Mouse (Mus musculus): ENCODE data around the gene Spen. TPM values are rescaled to one million over a fixed set of nuclear protein-coding genes. Genes with fewer than 3 reads are reported as not detected.

The Spen gene
- polyA plus RNA-seq, 1 experiment: 63.4 TPM

- no peak for TF ChIP-seq CTCF (IDR thresholded peaks at IDR 0.05; ENCODE audit: borderline replicate concordance, control insufficient read depth, extremely low read depth, insufficient read depth, low read length, poor library complexity)
- no peak for TF ChIP-seq POLR2A (IDR thresholded peaks at IDR 0.05; ENCODE audit: control insufficient read depth, extremely low read depth, insufficient read depth, low read length, poor library complexity)
- no peak for DNase-seq
- Histone ChIP-seq H3K27me3 (ENCODE audit: control insufficient read depth, insufficient read depth, low read length) (no peaks in the 10 kb centered on the region), H3K4me3 (ENCODE audit: control insufficient read depth, insufficient read depth, low read length) (no peak overlapping the region), H3K4me1 (replicated peaks; ENCODE audit: control insufficient read depth, insufficient read depth, low read length) (no peaks in the 10 kb centered on the region), H3K27ac (ENCODE audit: control insufficient read depth, insufficient read depth, low read length) (no peak overlapping the region), H3K36me3 (ENCODE audit: control insufficient read depth, insufficient read depth, low read length) (peaks cover 71% of the 10 kb centered on the region)
- WGBS: 95% methylated on average over 11 of the region's 11 CpGs
These were observed 50.8 kb downstream of the Spen start for GRCm38 (mm10) chr4:141487581-141487980.

GRCm38 (mm10) chr4:141484071-141484470, 54.3 kb downstream of the Spen start:
- 93% methylated on average over 11 of the region's 11 CpGs for WGBS
- no peak for DNase-seq
- H3K4me1 ChIP-seq (replicated peaks; ENCODE audit: control insufficient read depth, insufficient read depth, low read length): no peaks in the 10 kb centered on the region
- H3K27me3 ChIP-seq (ENCODE audit: control insufficient read depth, insufficient read depth, low read length): no peaks in the 10 kb centered on the region
- TF ChIP-seq POLR2A (IDR thresholded peaks at IDR 0.05; ENCODE audit: control insufficient read depth, extremely low read depth, insufficient read depth, low read length, poor library complexity) (no peak), CTCF (IDR thresholded peaks at IDR 0.05; ENCODE audit: borderline replicate concordance, control insufficient read depth, extremely low read depth, insufficient read depth, low read length, poor library complexity) (no peak)
- peaks cover 67% of the 10 kb centered on the region for H3K36me3 ChIP-seq (ENCODE audit: control insufficient read depth, insufficient read depth, low read length)
- no peak overlapping the region for H3K27ac ChIP-seq (ENCODE audit: control insufficient read depth, insufficient read depth, low read length)
- H3K4me3 ChIP-seq (ENCODE audit: control insufficient read depth, insufficient read depth, low read length): no peak overlapping the region

GRCm38 (mm10) chr4:141479411-141479810, 59.0 kb downstream of the Spen start:
- WGBS: 98% methylated on average over 8 of the region's 8 CpGs
- DNase-seq: no peak
- TF ChIP-seq CTCF (IDR thresholded peaks at IDR 0.05; ENCODE audit: borderline replicate concordance, control insufficient read depth, extremely low read depth, insufficient read depth, low read length, poor library complexity) (no peak), POLR2A (IDR thresholded peaks at IDR 0.05; ENCODE audit: control insufficient read depth, extremely low read depth, insufficient read depth, low read length, poor library complexity) (no peak)
- Histone ChIP-seq H3K27ac (ENCODE audit: control insufficient read depth, insufficient read depth, low read length) (no peak overlapping the region), H3K27me3 (ENCODE audit: control insufficient read depth, insufficient read depth, low read length) (no peaks in the 10 kb centered on the region), H3K36me3 (ENCODE audit: control insufficient read depth, insufficient read depth, low read length) (peaks cover 77% of the 10 kb centered on the region), H3K4me1 (replicated peaks; ENCODE audit: control insufficient read depth, insufficient read depth, low read length) (no peaks in the 10 kb centered on the region; the same call in 1 of the 2 replicates), H3K4me3 (ENCODE audit: control insufficient read depth, insufficient read depth, low read length) (no peak overlapping the region)

- no peak for DNase-seq
- WGBS: 96% methylated on average over 32 of the region's 32 CpGs
- Histone ChIP-seq H3K4me3 (ENCODE audit: control insufficient read depth, insufficient read depth, low read length) (no peak overlapping the region), H3K27ac (ENCODE audit: control insufficient read depth, insufficient read depth, low read length) (no peak overlapping the region), H3K36me3 (ENCODE audit: control insufficient read depth, insufficient read depth, low read length) (peaks cover 78% of the 10 kb centered on the region), H3K4me1 (replicated peaks; ENCODE audit: control insufficient read depth, insufficient read depth, low read length) (no peaks in the 10 kb centered on the region; the same call in 1 of the 2 replicates), H3K27me3 (ENCODE audit: control insufficient read depth, insufficient read depth, low read length) (no peaks in the 10 kb centered on the region)
- TF ChIP-seq POLR2A (IDR thresholded peaks at IDR 0.05; ENCODE audit: control insufficient read depth, extremely low read depth, insufficient read depth, low read length, poor library complexity) (no peak), CTCF (IDR thresholded peaks at IDR 0.05; ENCODE audit: borderline replicate concordance, control insufficient read depth, extremely low read depth, insufficient read depth, low read length, poor library complexity) (no peak)
These were observed 59.6 kb downstream of the Spen start for GRCm38 (mm10) chr4:141478794-141479193.

GRCm38 (mm10) chr4:141478225-141478624, 60.2 kb downstream of the Spen start:
- H3K27ac ChIP-seq (ENCODE audit: control insufficient read depth, insufficient read depth, low read length): no peak overlapping the region
- 75% methylated on average over 23 of the region's 23 CpGs for WGBS

GRCm38 (mm10) chr4:141477681-141478102, 60.7 kb downstream of the Spen start:
- Histone ChIP-seq H3K27me3 (ENCODE audit: control insufficient read depth, insufficient read depth, low read length) (no peaks in the 10 kb centered on the region), H3K36me3 (ENCODE audit: control insufficient read depth, insufficient read depth, low read length) (peaks cover 78% of the 10 kb centered on the region), H3K4me3 (ENCODE audit: control insufficient read depth, insufficient read depth, low read length) (no peak overlapping the region), H3K27ac (ENCODE audit: control insufficient read depth, insufficient read depth, low read length) (no peak overlapping the region), H3K4me1 (replicated peaks; ENCODE audit: control insufficient read depth, insufficient read depth, low read length) (no peaks in the 10 kb centered on the region; the same call in 1 of the 2 replicates)
- no peak for DNase-seq
- TF ChIP-seq CTCF (IDR thresholded peaks at IDR 0.05; ENCODE audit: borderline replicate concordance, control insufficient read depth, extremely low read depth, insufficient read depth, low read length, poor library complexity) (no peak), POLR2A (IDR thresholded peaks at IDR 0.05; ENCODE audit: control insufficient read depth, extremely low read depth, insufficient read depth, low read length, poor library complexity) (no peak)
- 30% methylated on average over 16 of the region's 16 CpGs for WGBS

More at GRCm38 (mm10) chr4:141478225-141478624, 60.2 kb downstream of the Spen start:
- DNase-seq: no peak
- Histone ChIP-seq H3K27me3 (ENCODE audit: control insufficient read depth, insufficient read depth, low read length) (no peaks in the 10 kb centered on the region), H3K4me3 (ENCODE audit: control insufficient read depth, insufficient read depth, low read length) (no peak overlapping the region), H3K36me3 (ENCODE audit: control insufficient read depth, insufficient read depth, low read length) (peaks cover 78% of the 10 kb centered on the region), H3K4me1 (replicated peaks; ENCODE audit: control insufficient read depth, insufficient read depth, low read length) (no peaks in the 10 kb centered on the region; the same call in 1 of the 2 replicates)
- TF ChIP-seq CTCF (IDR thresholded peaks at IDR 0.05; ENCODE audit: borderline replicate concordance, control insufficient read depth, extremely low read depth, insufficient read depth, low read length, poor library complexity) (no peak), POLR2A (IDR thresholded peaks at IDR 0.05; ENCODE audit: control insufficient read depth, extremely low read depth, insufficient read depth, low read length, poor library complexity) (no peak)

- DNase-seq: no peak
- Histone ChIP-seq H3K36me3 (ENCODE audit: control insufficient read depth, insufficient read depth, low read length) (peaks cover 78% of the 10 kb centered on the region), H3K4me3 (ENCODE audit: control insufficient read depth, insufficient read depth, low read length) (no peak overlapping the region), H3K27me3 (ENCODE audit: control insufficient read depth, insufficient read depth, low read length) (no peaks in the 10 kb centered on the region), H3K4me1 (replicated peaks; ENCODE audit: control insufficient read depth, insufficient read depth, low read length) (no peaks in the 10 kb centered on the region; the same call in 1 of the 2 replicates), H3K27ac (ENCODE audit: control insufficient read depth, insufficient read depth, low read length) (no peak overlapping the region)
- TF ChIP-seq CTCF (IDR thresholded peaks at IDR 0.05; ENCODE audit: borderline replicate concordance, control insufficient read depth, extremely low read depth, insufficient read depth, low read length, poor library complexity) (no peak), POLR2A (IDR thresholded peaks at IDR 0.05; ENCODE audit: control insufficient read depth, extremely low read depth, insufficient read depth, low read length, poor library complexity) (no peak)
- WGBS: 96% methylated on average over 19 of the region's 19 CpGs
These were observed 64.0 kb downstream of the Spen start for GRCm38 (mm10) chr4:141474431-141474830.

Data from thymus, adult 2 months (tissue).